Mouse (Mus musculus) stomach, postnatal 0 days (tissue): ENCODE results near the gene Vmn1r32. TPM values are rescaled to one million over a fixed set of nuclear protein-coding genes. Genes with fewer than 3 reads are reported as not detected.

Source experiments
- ATAC-seq: fragments of 200-750 bp; cut with Nextera tagmentation; 2 replicates; pipeline ENCODE4 v1.8.0; 2017; ENCODE audit not compliant: low FRiP score, low TSS enrichment
- DNase-seq: peaks from one replicate; pipeline ENCODE4 v3.0.0-alpha.2; 2016; ENCODE audit warnings: low spot score
- H3K27ac ChIP-seq: fragments of 300-500 bp; sonication (generic); replicated peaks from 2 replicates; pipeline ENCODE4 v1.5.1; 2014; ENCODE audit warnings: mild to moderate bottlenecking, control low read depth
- H3K27me3 ChIP-seq: fragments of 300-500 bp; sonication (generic); 2 replicates; pipeline ENCODE4 v1.6.1; 2014; ENCODE audit warnings: low read length; ENCODE audit not compliant: control insufficient read depth, insufficient read depth
- H3K36me3 ChIP-seq: fragments of 300-500 bp; sonication (generic); 2 replicates; pipeline ENCODE4 v1.6.1; 2014; ENCODE audit warnings: low read length, mixed read lengths; ENCODE audit not compliant: control insufficient read depth, insufficient read depth
- H3K4me1 ChIP-seq: fragments of 300-500 bp; sonication (generic); replicated peaks from 2 replicates; pipeline ENCODE4 v1.6.1; 2014; ENCODE audit warnings: antibody characterized with exemption; ENCODE audit not compliant: control insufficient read depth, insufficient read depth
- H3K4me2 ChIP-seq: fragments of 300-500 bp; sonication (generic); replicated peaks from 2 replicates; pipeline ENCODE4 v1.6.1; 2014; ENCODE audit warnings: low read depth, mild to moderate bottlenecking, control low read depth, moderate library complexity
- H3K4me3 ChIP-seq: fragments of 300-500 bp; sonication (generic); 2 replicates; pipeline ENCODE4 v1.5.1; 2014; ENCODE audit warnings: low read depth, low read length, control low read depth
- H3K9ac ChIP-seq: fragments of 300-500 bp; sonication (generic); 2 replicates; pipeline ENCODE4 v1.6.1; 2014; ENCODE audit warnings: mild to moderate bottlenecking, low read length, control low read depth, mixed read lengths
- H3K9me3 ChIP-seq: fragments of 300-500 bp; sonication (generic); 2 replicates; pipeline ENCODE4 v1.6.1; 2016; ENCODE audit warnings: low read length; ENCODE audit not compliant: control insufficient read depth
- CTCF ChIP-seq: IDR thresholded peaks from 2 replicates; pipeline ENCODE4 v1.5.1; 2016; ENCODE audit warnings: antibody characterized with exemption, low read depth, mild to moderate bottlenecking, moderate library complexity
- EP300 ChIP-seq: optimal IDR thresholded peaks from 2 replicates; pipeline ENCODE3; 2016; ENCODE audit warnings: antibody characterized with exemption
- WGBS: fragments of 180-500 bp; shearing (Covaris S2); extraction: QIAGEN DNeasy Blood & Tissue Kit; methylation state at CpG from one replicate; pipeline ENCODE4 v1.1.7; 2014; 5-methylcytosine and 5-hydroxymethylcytosine counted together
- polyA plus RNA-seq: library from polyadenylated mRNA; unstranded; fragments of >200 nt; fragmentation: Nextera tagmentation; extraction: Ambion mirVana; gene quantifications from 2 replicates; pipeline ENCODE4 v1.2.1, GENCODE M21; 2015

Gene Vmn1r32
- polyA plus RNA-seq, 1 experiment from 2014 or later: not detected

- H3K9me3 ChIP-seq: no peaks in the 10 kb centered on the region
- H3K27ac ChIP-seq: no peak overlapping the region
- ATAC-seq (no peak), DNase-seq (no peak)
- H3K27me3 ChIP-seq: no peaks in the 10 kb centered on the region
- TF ChIP-seq CTCF: no peak
- TF ChIP-seq EP300: no peak
- H3K4me2 ChIP-seq: no peak overlapping the region
- no peaks in the 10 kb centered on the region for H3K36me3 ChIP-seq
- H3K4me3 ChIP-seq: no peak overlapping the region
- WGBS: 91% methylated on average over 10 of the region's 10 CpGs
- H3K4me1 ChIP-seq: no peaks in the 10 kb centered on the region
- no peak overlapping the region for H3K9ac ChIP-seq
These were observed 31.5 kb downstream of the Vmn1r32 start for GRCm38 (mm10) chr6:66528386-66528785.

- H3K4me1 ChIP-seq: no peaks in the 10 kb centered on the region
- no peak overlapping the region for H3K4me3 ChIP-seq
- WGBS: 97% methylated on average over 5 of the region's 5 CpGs
- DNase-seq: no peak
- no peaks in the 10 kb centered on the region for H3K27me3 ChIP-seq
- no peak for TF ChIP-seq EP300
- TF ChIP-seq CTCF: no peak
- ATAC-seq: no peak
- no peak overlapping the region for H3K27ac ChIP-seq
- H3K9ac ChIP-seq: no peak overlapping the region
- no peaks in the 10 kb centered on the region for H3K9me3 ChIP-seq
- no peak overlapping the region for H3K4me2 ChIP-seq
- no peaks in the 10 kb centered on the region for H3K36me3 ChIP-seq
These were observed 43.5 kb downstream of the Vmn1r32 start for GRCm38 (mm10) chr6:66516368-66516767.

Other genes with a start within 250 kb of the Vmn1r32 start
- gene Mad2l1, start 24.7 kb downstream of the Vmn1r32 start, polyA plus RNA-seq: 33.8 and 38.6 TPM in 2 replicates
- not detected in 2 replicates for gene Vmn1r33, start 58.2 kb upstream of the Vmn1r32 start, polyA plus RNA-seq
- gene Vmn1r34, start 83.8 kb upstream of the Vmn1r32 start, polyA plus RNA-seq: not detected in 2 replicates
- not detected in 2 replicates for gene Vmn1r35, start 125.8 kb upstream of the Vmn1r32 start, polyA plus RNA-seq
- not detected in 2 replicates for gene Vmn1r36, start 159.1 kb upstream of the Vmn1r32 start, polyA plus RNA-seq
- not detected in 2 replicates for gene Vmn1r37, start 169.3 kb upstream of the Vmn1r32 start, polyA plus RNA-seq
- gene Vmn1r38, start 222.5 kb upstream of the Vmn1r32 start, polyA plus RNA-seq: 0.07 TPM in 1 of 2 replicates, not detected in the other